Mouse (Mus musculus): Measurements from ENCODE around the gene Lrrc4c. TPM values are rescaled to one million over a fixed set of nuclear protein-coding genes. Genes with fewer than 3 reads are reported as not detected.
A peak's percentile ranks its signal among the peaks of the same experiment; 100 is the strongest.

Lrrc4c gene
- polyA plus RNA-seq (2015; fragmentation: Nextera tagmentation; extraction: Ambion mirVana): 0.49 and 0.80 TPM in 2 replicates

DNA sequence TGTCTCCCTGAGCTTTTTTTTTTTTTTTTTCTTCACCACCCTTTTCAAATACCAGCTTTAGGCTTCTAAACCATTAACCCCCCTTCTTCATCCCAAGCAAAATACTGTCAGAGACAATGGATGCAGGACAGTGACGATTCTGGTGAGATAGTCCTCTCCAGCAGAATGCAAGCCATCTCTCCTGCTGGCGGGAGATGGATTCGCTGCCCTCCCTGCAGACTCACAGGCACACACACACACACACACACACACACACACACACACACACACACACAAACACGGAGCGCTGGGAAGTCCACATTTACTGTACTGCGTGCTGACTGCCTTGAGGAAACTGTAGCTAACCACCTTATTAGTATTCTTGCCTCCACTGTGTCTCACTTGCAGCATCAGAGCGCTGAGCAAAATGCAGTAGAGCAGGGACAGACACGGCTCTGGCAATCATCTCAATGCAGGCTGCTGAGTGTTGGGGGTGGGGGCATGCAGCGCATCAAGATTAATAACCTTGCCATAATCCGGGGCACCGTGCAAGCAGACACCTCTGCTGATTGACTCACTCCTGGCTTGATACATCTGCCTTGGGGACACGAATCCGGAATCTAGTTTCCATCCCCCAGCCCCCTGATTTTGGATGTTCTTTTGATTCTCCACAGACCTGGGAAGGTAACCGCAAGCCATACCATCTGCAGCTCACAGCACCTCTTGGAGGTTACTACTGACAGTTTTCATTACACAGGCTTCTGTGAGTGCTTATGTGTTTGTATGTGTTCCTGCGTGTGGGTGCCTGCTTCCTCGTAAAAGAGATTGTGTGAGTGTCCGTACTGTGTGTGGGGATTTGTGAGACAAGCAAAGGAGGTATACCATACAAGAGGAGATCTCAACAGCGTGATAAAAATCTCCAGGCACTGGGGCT is at the start of gene Lrrc4c:
Lrrc4c (plus strand) TSS at position 783 of the 913 bp plus-strand sequence.
- H3K36me3 ChIP-seq (ENCODE audit: control insufficient read depth, insufficient read depth, low read length): no peaks in the 10 kb centered on the region
- H3K4me2 ChIP-seq (ENCODE audit: low read depth, low read length): peak within 1 kb of the TSS; percentile 37
- no peaks in the 10 kb centered on the region for H3K27me3 ChIP-seq (ENCODE audit: control insufficient read depth, insufficient read depth, low read depth, low read length)
- no peak within 1 kb of the TSS for H3K27ac ChIP-seq (ENCODE audit: low read length)
- H3K9ac ChIP-seq (ENCODE audit: low read length): no peak within 1 kb of the TSS
- no peaks in the 10 kb centered on the region for H3K9me3 ChIP-seq (ENCODE audit: control insufficient read depth, low read length)
- H3K4me3 ChIP-seq (ENCODE audit: low read length): peak within 1 kb of the TSS; percentile 8
- WGBS: 14% methylated on average over 18 of the region's 18 CpGs
- H3K4me1 ChIP-seq (replicated peaks; ENCODE audit: control insufficient read depth, insufficient read depth, low read length): no peaks in the 10 kb centered on the region
- ATAC-seq (ENCODE audit: low read depth): no peak

GRCm38 (mm10) chr2:96275061-96275460 is 42.9 kb upstream of the Lrrc4c start:
- no peaks in the 10 kb centered on the region for H3K27me3 ChIP-seq (ENCODE audit: control insufficient read depth, insufficient read depth, low read depth, low read length)
- no peak overlapping the region for H3K4me3 ChIP-seq (ENCODE audit: low read length)
- ATAC-seq (ENCODE audit: low read depth): no peak
- no peak overlapping the region for H3K4me2 ChIP-seq (ENCODE audit: low read depth, low read length)
- H3K4me1 ChIP-seq (replicated peaks; ENCODE audit: control insufficient read depth, insufficient read depth, low read length): no peaks in the 10 kb centered on the region
- 58% methylated on average over 1 of the region's 1 CpGs for WGBS
- H3K9me3 ChIP-seq (ENCODE audit: control insufficient read depth, low read length): no peaks in the 10 kb centered on the region
- no peak overlapping the region for H3K27ac ChIP-seq (ENCODE audit: low read length)
- H3K36me3 ChIP-seq (ENCODE audit: control insufficient read depth, insufficient read depth, low read length): no peaks in the 10 kb centered on the region
- H3K9ac ChIP-seq (ENCODE audit: low read length): no peak overlapping the region

GRCm38 (mm10) chr2:96282926-96283325 is 35.0 kb upstream of the Lrrc4c start:
- WGBS: 70% methylated on average over 5 of the region's 5 CpGs
- H3K9ac ChIP-seq (ENCODE audit: low read length): no peak overlapping the region
- no peak overlapping the region for H3K4me2 ChIP-seq (ENCODE audit: low read depth, low read length)
- H3K4me3 ChIP-seq (ENCODE audit: low read length): no peak overlapping the region
- H3K4me1 ChIP-seq (replicated peaks; ENCODE audit: control insufficient read depth, insufficient read depth, low read length): no peaks in the 10 kb centered on the region
- no peaks in the 10 kb centered on the region for H3K27me3 ChIP-seq (ENCODE audit: control insufficient read depth, insufficient read depth, low read depth, low read length)
- no peaks in the 10 kb centered on the region for H3K36me3 ChIP-seq (ENCODE audit: control insufficient read depth, insufficient read depth, low read length)
- no peak overlapping the region for H3K27ac ChIP-seq (ENCODE audit: low read length)
- ATAC-seq (ENCODE audit: low read depth): no peak
- H3K9me3 ChIP-seq (ENCODE audit: control insufficient read depth, low read length): no peaks in the 10 kb centered on the region

DNA sequence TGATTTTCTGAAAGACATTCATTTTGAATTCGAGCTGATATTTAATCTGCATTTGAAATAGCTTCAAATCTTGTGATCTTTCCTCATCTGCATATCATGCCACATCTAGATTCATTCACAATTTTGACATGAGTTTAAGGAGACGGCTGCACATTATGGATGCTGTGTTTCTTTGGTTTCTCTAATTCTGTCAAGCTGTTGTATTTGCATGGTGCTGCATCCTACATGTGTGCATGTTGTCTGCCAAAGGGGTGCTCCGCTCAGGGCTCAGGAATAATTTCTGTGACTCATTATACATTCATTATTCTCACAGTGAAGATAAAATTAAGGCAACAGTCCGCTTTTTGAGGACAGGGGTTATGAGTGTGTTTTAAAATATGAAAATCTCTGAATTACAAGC is 30.5 kb upstream of the Lrrc4c start:
- WGBS: 61% methylated on average over 4 of the region's 4 CpGs
- Histone ChIP-seq H3K36me3 (ENCODE audit: control insufficient read depth, insufficient read depth, low read length) (no peaks in the 10 kb centered on the region), H3K27me3 (ENCODE audit: control insufficient read depth, insufficient read depth, low read depth, low read length) (no peaks in the 10 kb centered on the region), H3K9me3 (ENCODE audit: control insufficient read depth, low read length) (no peaks in the 10 kb centered on the region), H3K4me3 (ENCODE audit: low read length) (no peak overlapping the region), H3K4me1 (replicated peaks; ENCODE audit: control insufficient read depth, insufficient read depth, low read length) (no peaks in the 10 kb centered on the region), H3K9ac (ENCODE audit: low read length) (no peak overlapping the region), H3K4me2 (ENCODE audit: low read depth, low read length) (no peak overlapping the region), H3K27ac (ENCODE audit: low read length) (no peak overlapping the region)
- no peak for ATAC-seq (ENCODE audit: low read depth)

GRCm38 (mm10) chr2:96290541-96290940 is 27.4 kb upstream of the Lrrc4c start:
- 89% methylated on average over 1 of the region's 1 CpGs for WGBS

GRCm38 (mm10) chr2:96315034-96315433 is 2.9 kb upstream of the Lrrc4c start:
- no peaks in the 10 kb centered on the region for H3K4me1 ChIP-seq (replicated peaks; ENCODE audit: control insufficient read depth, insufficient read depth, low read length)
- 21% methylated on average over 5 of the region's 5 CpGs for WGBS
- ATAC-seq (ENCODE audit: low read depth): no peak
- no peak overlapping the region for H3K9ac ChIP-seq (ENCODE audit: low read length)
- H3K27ac ChIP-seq (ENCODE audit: low read length): no peak overlapping the region
- H3K4me3 ChIP-seq (ENCODE audit: low read length): no peak overlapping the region
- no peak overlapping the region for H3K4me2 ChIP-seq (ENCODE audit: low read depth, low read length)
- no peaks in the 10 kb centered on the region for H3K9me3 ChIP-seq (ENCODE audit: control insufficient read depth, low read length)
- no peaks in the 10 kb centered on the region for H3K27me3 ChIP-seq (ENCODE audit: control insufficient read depth, insufficient read depth, low read depth, low read length)
- no peaks in the 10 kb centered on the region for H3K36me3 ChIP-seq (ENCODE audit: control insufficient read depth, insufficient read depth, low read length)

More at GRCm38 (mm10) chr2:96290541-96290940, 27.4 kb upstream of the Lrrc4c start:
- Histone ChIP-seq H3K9ac (ENCODE audit: low read length) (no peak overlapping the region), H3K36me3 (ENCODE audit: control insufficient read depth, insufficient read depth, low read length) (no peaks in the 10 kb centered on the region), H3K4me3 (ENCODE audit: low read length) (no peak overlapping the region), H3K4me2 (ENCODE audit: low read depth, low read length) (no peak overlapping the region), H3K4me1 (replicated peaks; ENCODE audit: control insufficient read depth, insufficient read depth, low read length) (no peaks in the 10 kb centered on the region), H3K27ac (ENCODE audit: low read length) (no peak overlapping the region), H3K9me3 (ENCODE audit: control insufficient read depth, low read length) (no peaks in the 10 kb centered on the region), H3K27me3 (ENCODE audit: control insufficient read depth, insufficient read depth, low read depth, low read length) (no peaks in the 10 kb centered on the region)
- no peak for ATAC-seq (ENCODE audit: low read depth)

DNA sequence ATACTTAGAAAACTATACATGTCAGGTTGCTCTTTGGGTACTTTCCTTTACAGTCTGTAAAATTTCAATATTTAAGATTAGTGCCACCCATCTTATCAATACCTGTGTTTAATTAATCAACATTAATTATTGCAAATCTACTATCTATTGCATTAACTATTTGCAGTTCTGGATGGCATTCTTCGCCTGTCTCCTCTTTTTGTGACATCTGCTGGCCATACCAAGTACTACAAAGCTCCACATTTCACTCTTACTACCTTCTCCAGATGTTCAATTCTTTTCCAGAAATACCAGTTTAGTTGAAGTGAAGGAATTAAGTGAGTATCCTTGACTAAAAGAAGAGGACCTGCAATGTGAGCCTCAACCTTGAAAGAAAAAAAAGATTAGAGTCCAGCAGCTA is 1.4 kb upstream of the Lrrc4c start:
- Histone ChIP-seq H3K27ac (ENCODE audit: low read length) (no peak overlapping the region), H3K27me3 (ENCODE audit: control insufficient read depth, insufficient read depth, low read depth, low read length) (no peaks in the 10 kb centered on the region), H3K36me3 (ENCODE audit: control insufficient read depth, insufficient read depth, low read length) (no peaks in the 10 kb centered on the region), H3K4me2 (ENCODE audit: low read depth, low read length) (no peak overlapping the region), H3K9ac (ENCODE audit: low read length) (no peak overlapping the region), H3K4me3 (ENCODE audit: low read length) (no peak overlapping the region), H3K9me3 (ENCODE audit: control insufficient read depth, low read length) (no peaks in the 10 kb centered on the region), H3K4me1 (replicated peaks; ENCODE audit: control insufficient read depth, insufficient read depth, low read length) (no peaks in the 10 kb centered on the region)
- no peak for ATAC-seq (ENCODE audit: low read depth)
- 29% methylated on average over 1 of the region's 1 CpGs for WGBS

DNA sequence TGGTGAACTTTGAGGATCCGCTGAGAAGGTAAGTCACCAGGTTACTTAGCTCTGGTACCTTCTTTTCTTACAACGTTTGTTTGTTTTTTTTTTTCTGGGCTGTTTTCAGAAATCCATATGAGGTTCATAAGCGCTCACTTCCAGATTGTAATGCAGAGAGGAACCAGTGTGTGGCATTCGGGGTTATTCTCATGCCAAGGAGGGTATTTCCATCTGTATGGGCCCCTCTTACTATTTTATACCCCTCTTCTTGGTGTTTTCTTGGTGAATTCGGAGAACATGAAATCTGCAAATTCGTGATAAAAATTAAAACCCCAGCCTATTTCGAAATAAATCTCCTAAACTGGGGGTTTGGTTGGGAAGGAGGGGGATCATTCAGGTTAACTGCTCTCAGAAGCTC is 587 bp downstream of the Lrrc4c start:
- H3K27ac ChIP-seq (ENCODE audit: low read length): no peak overlapping the region
- WGBS: 21% methylated on average over 7 of the region's 7 CpGs
- no peaks in the 10 kb centered on the region for H3K27me3 ChIP-seq (ENCODE audit: control insufficient read depth, insufficient read depth, low read depth, low read length)
- no peaks in the 10 kb centered on the region for H3K9me3 ChIP-seq (ENCODE audit: control insufficient read depth, low read length)
- no peak overlapping the region; the same call in 1 of the 2 replicates for H3K4me3 ChIP-seq (ENCODE audit: low read length)
- no peak overlapping the region for H3K9ac ChIP-seq (ENCODE audit: low read length)
- no peak for ATAC-seq (ENCODE audit: low read depth)
- H3K4me2 ChIP-seq (ENCODE audit: low read depth, low read length): peak overlapping the region; percentile 37
- no peaks in the 10 kb centered on the region for H3K36me3 ChIP-seq (ENCODE audit: control insufficient read depth, insufficient read depth, low read length)
- H3K4me1 ChIP-seq (replicated peaks; ENCODE audit: control insufficient read depth, insufficient read depth, low read length): no peaks in the 10 kb centered on the region

DNA sequence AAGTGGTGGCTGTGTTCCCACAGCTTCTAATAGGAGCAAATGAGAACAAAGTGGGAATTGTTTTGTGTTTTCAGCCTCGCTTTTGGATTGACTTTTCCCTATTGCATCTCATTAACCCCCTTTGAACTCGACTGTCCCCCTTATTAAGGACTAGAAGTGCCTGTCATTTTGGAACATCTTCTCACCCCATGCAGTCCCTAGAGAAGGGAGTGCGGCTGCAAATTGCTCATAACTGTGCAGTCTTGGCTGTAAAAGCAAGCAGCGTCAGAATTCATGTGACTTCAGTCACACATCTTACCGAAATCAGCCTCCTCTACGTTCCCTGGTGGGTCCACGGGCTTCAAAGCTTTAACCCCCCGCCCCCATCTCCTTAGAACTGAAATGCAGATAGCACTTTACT is 1.2 kb downstream of the Lrrc4c start:
- no peak overlapping the region for H3K27ac ChIP-seq (ENCODE audit: low read length)
- no peak overlapping the region for H3K4me3 ChIP-seq (ENCODE audit: low read length)
- no peak overlapping the region for H3K9ac ChIP-seq (ENCODE audit: low read length)
- H3K4me1 ChIP-seq (replicated peaks; ENCODE audit: control insufficient read depth, insufficient read depth, low read length): no peaks in the 10 kb centered on the region
- WGBS: 16% methylated on average over 8 of the region's 8 CpGs
- H3K4me2 ChIP-seq (ENCODE audit: low read depth, low read length): no peak overlapping the region
- no peaks in the 10 kb centered on the region for H3K36me3 ChIP-seq (ENCODE audit: control insufficient read depth, insufficient read depth, low read length)
- ATAC-seq (ENCODE audit: low read depth): no peak
- no peaks in the 10 kb centered on the region for H3K27me3 ChIP-seq (ENCODE audit: control insufficient read depth, insufficient read depth, low read depth, low read length)
- H3K9me3 ChIP-seq (ENCODE audit: control insufficient read depth, low read length): no peaks in the 10 kb centered on the region

Measured in lung, embryonic 16.5 days (tissue).